Mouse (Mus musculus) adrenal gland, adult 2 months (tissue): ENCODE measurements around the gene Ntn3. TPM values are rescaled to one million over a fixed set of nuclear protein-coding genes. Genes with fewer than 3 reads are reported as not detected.

ENCODE experiments used
- DNase-seq: peaks from one replicate; pipeline ENCODE4 v3.0.0; 2021
- polyA plus RNA-seq: library from polyadenylated mRNA; depleted of rRNA; stranded (reverse); fragments of >200 nt; gene quantifications from 2 replicates; pipeline ENCODE4 v1.2.3, GENCODE M21; 2012
- total RNA-seq, 2 experiments: library from RNA; stranded (reverse); gene quantifications; 2 replicates each; pipeline ENCODE4 v1.2.3; 2021

The Ntn3 gene
- total and polyA plus RNA-seq, 3 experiments = 1.4 to 7.4 (median 2.4) TPM

DNA sequence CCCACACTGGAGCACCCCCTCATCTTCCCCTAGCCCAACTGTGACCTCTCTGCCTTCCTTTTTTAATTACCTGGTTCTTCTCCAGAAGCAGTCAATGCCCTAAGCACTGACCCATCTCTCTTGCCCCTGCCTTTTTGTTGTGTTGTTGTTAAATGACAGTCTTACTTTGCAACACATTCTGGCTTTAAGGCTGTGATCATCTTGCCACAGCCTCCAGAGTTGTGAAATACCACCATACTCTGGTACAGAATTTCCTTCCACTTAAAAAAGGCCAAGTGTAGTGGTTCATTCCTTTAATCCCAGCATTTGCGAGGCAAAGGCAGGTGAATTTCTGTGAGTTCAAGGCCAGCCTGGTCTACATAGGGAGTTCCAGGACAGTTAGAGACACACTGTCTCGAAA lies 18.4 kb downstream of the Ntn3 start:
- DNase-seq = no peak

DNA sequence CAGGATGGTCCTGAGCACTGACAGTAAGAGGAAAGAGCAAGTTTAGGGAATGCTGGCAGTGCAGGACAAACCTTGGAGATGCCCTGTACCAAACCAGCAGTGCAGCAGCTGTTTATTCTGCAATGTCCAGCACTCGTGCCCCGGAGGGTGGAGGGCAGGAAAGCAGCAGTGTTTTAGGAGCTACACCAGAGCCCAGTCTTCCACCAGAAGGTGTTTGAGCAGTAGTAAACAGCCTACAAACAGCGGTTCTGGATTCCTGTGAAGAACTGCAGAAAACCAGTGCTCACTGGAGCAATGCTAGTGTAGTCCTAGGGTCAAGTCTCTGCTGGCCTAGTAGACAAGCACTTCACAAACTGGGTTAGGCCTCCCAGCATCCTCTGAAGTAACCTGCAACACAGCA lies 35.1 kb downstream of the Ntn3 start:
- DNase-seq = no peak

DNA sequence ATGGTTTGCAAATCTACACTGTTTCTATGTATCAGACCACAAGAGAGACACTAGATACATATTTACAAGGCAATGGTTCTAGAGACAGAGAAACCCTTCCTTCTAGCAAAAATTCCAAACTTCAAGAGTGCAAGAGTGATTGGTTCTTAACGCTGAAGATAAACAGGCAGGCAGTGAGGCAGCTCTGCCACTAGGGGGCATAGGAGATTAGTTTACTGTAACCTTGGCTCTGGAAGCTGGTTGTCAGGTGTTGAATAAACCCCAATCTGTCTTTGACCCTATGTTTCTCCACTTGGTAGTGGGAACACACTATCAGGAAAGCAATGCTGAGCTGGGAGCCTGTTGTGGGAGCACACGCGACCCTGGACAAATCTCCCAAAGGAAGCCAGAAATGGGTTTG lies 35.9 kb downstream of the Ntn3 start:
- peak; percentile 67 for DNase-seq

DNA sequence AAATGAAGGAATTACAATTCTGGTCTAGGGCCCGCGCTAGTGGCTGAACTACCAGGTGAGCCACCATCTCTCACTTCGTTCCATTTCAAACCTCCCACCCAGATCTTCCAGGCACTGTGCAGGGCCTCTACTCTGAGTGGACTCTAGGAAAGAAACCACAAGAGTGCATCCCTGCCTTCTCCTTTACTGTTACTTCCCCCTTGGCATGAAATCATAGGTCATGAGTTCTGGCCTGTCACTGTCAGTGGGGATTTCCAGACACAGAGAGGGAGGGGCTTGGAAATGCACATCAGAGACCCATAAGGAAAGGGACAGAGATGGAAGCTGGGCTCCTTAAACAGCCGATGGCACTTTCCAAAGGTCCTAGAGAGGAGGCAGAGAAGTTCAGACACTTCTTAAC lies 37.6 kb downstream of the Ntn3 start:
- no peak for DNase-seq

DNA sequence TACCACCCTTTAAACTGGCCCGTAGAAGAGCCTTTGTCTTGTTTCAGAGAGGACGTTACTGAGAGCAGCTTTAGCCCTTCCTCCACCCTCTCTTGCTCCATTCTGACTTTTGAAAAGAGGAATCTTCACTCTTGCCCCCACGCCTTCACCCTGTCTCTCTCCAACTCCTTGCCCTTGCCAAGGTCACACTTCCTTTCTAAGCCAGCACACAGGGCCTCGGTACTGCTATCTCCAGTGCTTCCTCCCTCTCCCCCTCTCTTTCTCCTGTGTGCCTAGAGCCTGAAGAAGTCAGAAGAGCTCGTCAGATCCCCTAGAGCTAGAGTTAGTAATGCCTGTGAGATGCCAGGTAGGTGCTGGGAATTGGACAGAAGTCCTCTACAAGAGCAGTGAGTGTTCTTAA lies 38.6 kb downstream of the Ntn3 start:
- DNase-seq = no peak

DNA sequence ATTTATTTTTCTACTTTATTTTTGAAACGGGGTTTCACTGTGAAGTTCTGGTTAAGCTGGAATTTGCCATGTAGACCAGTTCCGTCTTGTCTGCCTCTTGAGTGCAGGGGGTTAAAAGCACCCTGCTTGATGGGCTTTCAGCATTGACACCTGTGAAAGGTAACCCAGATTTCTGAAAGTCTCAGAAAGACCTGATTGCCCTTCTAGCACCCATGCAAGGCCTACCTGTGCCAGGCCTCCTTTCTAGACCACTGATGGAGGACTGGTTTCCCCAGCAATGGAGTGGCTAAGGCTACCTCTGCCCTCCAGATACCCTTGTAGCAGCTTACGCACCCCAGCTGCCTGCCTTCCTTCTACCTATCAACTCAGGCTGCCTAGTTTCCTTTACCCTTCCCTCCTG lies 39.2 kb downstream of the Ntn3 start:
- no peak for DNase-seq

DNA sequence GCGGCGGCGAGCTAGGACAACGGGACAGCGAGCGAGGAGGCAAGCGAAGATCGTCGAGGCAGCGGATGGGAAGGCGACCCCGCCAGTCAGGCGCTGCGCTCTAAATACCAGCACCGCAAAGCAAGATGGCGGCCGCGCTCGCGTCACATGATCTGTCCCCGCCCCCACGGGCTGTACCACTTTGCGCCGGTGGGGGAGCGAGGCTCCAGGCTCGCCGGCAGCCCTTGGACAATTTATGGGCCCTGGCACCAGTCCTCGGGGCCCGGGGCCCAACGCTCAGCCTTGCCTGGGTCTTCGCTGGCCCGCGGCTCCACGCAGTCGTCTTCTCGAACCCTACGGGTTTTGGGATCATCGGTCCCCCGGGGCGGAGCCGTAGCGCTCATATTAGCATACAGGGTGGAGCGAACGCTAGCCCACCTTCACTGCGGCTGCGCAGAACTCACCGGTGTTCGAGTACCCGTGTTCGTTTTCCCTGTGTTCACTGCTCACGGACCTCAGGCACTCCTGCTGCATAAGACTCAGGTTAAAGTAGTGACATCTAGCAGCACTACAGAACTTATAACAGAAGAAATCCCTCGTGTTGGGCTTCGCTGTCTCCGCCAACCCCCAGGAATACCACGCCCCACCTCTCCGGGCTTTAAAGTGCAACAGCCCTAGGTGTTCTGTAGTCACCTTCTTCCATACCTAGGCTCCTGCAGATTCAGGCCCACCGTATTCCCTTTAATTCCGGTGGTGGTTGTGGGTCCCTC lies 39.8 kb downstream of the Ntn3 start, which contains the start of gene Atp6v0c:
Atp6v0c (minus strand) TSS at position 386 of the 749 bp plus-strand sequence.
- DNase-seq = peak; percentile 94

DNA sequence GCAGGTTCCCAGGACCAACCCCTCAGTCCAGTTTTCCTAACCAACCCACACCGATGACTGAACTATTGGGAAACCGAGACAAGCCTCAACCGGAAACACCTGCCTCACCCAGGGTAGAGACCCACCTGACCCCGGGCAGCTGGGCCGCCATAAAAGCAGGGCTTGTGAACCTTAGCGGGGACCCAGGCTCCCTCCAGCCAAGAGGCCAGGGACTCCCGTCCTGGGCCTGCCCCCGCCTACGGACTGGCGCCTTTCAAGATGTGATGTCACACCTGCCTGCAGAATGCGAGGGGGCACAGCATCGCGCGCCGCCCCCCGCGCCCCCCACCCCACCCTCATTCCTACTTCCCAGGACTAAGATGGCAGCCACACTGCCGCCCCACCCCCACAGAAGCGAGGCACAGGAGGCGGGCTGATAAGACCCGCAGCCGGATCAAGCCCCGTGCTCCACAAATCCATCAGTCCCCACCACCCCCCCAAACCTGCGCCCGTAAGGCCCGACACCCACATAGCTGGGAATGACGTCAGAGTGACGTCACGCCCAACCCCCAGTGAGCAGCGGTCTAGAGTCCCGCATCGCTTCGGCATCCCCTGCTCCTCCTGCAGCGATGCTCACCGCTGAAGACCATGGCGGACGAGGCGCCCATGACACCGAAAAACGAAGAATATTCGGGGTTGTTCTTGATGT lies 40.6 kb downstream of the Ntn3 start:
- DNase-seq = peak; percentile 69

DNA sequence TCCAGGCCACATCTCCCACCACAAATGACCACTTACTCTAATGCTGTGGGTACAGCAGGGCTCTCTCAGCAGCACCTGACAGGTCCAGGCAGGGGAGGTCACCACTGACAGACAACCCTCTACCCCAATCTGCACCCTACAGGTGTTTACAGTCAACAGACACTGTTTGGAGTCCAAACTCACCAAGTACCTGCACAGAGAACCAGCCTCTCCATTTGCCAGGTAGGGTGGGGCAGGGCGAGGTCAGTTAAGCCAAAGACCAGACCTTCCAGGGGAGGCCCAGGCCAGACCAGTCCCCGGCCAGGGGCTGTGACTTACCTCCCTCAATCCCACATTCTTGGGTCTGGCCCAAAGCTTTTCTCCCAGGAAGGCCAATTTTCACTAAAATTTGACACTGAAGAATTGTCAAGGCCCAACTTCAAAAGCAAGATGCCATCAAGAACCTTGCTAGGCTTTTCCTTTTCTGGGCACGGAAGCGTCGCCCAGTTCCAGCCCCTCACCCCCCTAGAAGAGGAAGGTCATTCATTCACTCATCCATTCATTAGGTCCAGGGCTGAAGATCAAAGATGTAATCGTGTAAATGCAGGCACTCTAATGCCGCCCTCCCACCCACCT lies 41.3 kb downstream of the Ntn3 start:
- DNase-seq = peak; percentile 57

DNA sequence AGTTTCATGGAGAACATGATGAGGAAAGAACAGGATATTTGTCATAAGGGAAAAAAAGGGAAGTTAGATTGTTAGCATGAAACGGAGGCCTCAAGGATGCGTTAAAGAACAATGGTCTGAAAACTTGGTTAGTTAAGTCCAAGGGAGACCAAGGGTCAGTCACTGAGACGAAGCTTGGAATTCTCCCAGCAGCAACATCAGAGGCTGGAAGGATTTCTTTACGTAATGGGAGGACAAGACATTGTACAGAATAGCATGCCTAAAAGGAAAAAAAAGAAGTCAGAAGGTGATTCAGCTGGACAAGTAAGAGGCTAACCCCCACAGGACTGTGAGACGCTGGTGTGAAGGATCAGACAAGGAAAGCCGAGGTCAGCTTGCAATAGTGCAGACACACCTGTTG lies 42.2 kb downstream of the Ntn3 start:
- no peak for DNase-seq

DNA sequence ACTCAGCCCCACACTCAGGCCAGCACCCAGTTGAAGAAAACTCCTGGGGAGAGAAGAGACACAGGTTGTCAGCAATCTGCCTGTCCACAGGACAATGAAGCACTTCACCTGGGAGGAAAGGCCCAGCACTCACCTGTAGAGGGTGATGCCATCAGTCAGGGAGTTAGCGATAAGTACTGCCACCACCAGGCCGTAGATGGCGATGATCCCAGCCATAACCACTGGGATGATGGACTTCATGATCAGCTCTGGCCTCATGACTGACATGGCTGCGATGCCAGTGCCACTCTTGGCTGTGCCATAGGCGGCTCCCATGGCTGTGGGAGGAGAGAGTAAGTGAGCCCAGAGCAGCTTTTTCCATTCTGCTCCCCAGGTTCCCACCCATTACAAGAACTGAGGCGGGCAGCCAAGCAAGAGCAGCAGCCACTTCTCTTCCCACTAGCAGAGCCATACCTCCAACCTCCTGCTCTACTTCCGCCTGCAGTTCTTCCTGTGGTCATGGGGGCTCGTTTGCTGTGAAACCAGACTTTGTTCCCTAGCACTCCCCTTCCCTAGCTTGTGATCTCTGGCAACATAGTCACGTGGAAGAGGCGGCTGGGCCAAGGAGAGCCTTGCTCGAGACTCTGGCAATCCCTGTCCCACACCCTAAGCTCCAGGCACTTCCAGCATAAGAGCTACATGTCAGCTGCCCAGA lies 44.6 kb downstream of the Ntn3 start:
- DNase-seq = no peak

DNA sequence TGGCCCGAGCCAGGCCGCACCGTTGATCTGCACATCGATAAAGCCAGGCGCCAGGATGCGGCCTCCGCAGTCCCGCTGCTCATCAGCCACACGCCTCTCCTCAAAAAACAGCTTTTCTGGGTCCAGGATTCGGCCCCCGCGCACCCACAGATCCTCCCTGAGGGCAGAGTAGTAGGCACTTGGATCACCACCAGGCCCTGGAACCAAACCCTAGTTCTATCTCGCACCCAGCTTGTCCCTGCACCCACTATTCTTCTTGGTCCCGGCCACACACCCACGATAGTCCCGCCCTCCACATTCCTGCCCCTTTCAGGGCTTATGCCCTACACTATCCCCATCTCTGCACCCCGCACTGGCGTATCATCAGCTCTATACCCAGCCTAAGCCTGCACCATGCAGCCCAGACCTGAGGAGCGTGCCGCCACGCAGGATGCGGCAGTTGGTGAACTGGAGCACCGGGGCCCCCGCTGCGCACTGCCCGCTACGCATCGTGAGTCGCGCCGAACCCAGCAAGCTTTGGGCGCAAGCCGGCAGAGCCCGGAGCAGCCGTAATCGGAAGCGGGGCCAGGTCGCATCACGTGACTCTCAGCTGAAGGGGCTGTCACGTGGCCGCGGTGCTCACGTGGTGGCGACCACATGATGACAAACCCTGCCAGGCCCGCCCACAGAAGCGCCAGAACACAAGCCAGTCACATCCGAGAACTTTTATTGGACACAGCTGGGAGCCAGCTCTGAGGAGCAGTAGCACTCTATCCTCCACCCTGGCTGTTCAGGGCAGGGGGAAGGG lies 46.0 kb downstream of the Ntn3 start, which contains the start of gene Amdhd2:
Amdhd2 (minus strand) TSS at position 591 of the 787 bp plus-strand sequence.
- peak; percentile 97 for DNase-seq

DNA sequence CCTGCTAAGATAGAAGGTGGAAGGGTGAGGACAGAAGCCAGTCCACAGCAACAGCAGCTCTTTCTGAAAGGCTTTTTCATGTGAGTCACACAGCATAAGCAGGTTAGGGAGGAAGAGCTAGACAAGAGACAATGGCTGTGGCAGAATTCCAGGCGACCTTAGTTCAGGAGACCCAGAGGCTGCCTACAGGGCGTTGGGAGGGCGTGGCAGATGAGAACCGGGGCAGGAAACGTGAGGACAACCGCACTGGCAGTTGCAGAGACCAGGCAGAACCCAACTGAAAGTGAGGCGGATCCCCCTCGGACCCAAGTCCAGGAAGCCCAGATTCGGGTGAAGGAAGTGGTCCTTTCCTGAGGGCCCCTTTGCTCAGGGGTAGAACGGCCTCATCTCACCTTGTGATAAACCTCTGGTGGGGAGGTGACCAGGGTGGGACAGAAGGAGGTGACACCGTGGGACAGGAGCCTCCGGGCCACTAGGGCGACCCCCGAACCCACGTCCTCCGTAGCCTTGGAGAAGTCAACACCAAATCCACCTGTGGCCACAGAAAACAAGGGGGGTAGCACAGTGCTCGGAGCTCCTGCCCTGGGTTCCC lies 46.7 kb downstream of the Ntn3 start:
- peak; percentile 54 for DNase-seq

DNA sequence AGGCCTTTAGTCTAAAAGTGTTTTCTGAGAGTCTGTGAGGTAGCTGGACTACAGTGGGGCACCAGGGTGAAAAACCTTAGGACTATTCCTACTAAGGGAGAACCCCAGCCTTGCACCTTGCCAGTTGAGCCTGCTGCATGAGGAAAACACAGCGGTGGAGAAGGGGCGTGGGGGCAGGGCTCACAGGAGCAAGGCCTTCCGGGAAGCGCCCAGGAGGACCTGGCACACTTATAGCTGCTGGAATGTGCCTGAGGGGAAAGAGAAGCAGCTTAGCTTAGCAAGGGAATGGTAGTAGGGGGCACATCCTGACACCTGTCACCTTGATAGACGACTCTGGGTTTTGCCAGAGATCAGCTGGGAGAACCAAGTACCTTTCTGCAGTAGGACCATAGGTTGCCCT lies 47.9 kb downstream of the Ntn3 start:
- no peak for DNase-seq

DNA sequence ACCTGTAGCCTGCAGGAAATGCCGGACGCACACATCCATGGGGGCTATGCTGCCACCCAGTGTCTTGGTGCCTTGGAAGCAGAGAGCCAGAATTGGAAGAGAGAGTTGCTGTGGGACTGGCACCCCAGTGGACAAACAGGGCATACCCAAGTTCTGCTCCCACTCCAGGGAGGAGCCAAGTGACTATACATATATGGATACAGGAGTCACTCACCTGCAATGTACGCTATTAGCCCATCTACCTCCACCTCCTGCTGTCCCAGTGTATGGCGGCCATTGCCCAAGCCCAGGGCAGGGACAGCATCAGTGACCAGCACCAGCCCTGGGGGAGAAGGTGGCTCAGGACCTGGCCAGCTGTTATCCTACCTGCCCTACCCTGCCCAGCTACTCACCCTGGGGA lies 51.8 kb downstream of the Ntn3 start:
- no peak for DNase-seq

DNA sequence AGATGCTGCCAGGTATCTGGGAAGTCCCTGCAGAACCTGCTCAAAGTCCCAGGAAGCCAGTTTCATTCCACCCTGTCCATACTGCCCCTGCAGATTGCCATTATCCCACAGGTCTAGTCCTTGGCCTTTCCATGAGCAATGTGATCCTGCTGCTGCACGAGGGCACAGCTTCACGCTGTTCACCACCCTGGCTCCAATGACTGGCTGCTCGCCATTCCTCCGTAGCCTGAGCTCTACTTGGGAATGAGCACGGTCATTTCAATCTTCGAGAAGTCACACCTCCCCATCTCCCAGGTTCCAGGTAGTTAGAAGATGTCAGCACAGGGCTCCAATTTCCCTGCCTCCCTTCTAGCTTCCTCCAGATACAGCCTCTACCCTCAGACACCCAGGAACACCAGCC lies 52.2 kb downstream of the Ntn3 start:
- DNase-seq = no peak

DNA sequence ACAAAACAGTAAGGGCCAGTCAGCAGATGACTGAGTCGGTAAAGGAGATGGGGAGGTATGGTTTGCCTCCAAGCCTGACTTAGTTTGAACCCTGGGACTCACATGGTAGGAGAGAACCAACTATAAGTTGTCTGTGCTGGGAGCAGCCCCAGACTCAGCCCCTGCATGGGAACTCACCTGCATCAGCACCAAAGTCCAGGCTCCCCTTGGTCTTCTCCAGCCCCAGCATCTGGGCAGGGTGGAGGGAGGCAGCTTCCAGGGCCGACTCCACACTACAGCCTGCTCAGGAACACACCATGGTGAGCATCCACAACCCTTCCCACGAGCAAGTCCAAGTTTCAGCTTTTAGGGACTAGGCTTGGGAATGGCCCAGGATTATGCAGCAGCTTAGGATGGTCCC lies 52.9 kb downstream of the Ntn3 start:
- no peak for DNase-seq

DNA sequence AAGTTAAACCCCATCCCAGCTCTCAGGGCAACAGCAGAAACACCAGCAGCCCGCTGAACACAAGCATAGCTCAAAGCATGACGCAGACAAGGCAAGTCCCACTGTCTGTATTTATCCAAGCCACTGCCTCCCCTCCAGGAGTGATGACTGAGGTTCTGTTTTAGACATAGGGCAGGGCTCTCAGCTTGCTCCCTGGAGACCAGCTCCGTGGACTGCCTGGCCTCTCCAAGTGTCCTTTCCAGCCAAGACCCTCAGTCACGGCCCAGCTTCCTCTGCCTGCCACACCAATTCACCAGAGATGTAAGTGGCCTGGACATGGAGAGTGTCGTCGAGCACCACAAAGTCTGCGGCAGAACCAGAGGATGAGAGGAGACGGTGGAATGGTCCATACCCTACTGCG lies 53.6 kb downstream of the Ntn3 start:
- no peak for DNase-seq

DNA sequence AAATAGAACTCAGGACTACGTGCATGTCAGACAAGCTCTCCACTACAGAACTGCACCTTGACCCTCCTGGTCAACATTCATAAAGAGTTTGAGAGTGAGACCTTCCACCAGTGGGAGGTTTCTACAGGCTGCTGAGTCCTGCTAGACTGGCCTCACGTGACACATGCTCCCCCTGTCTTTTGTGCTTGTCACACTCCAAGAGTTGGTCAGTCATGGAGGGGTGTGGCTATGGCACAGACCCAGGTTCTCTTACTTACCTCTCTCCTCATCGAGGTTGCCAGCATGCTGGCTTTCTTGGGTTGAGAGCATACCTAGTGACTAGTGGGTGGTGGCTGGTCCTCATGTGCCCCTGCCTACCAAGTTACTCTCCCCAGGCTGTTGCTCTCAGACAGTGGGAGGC lies 54.9 kb downstream of the Ntn3 start:
- no peak for DNase-seq
